Mouse (Mus musculus) gastrocnemius, postnatal 4 days (tissue): ENCODE results near the gene Mov10l1. TPM values are rescaled to one million over a fixed set of nuclear protein-coding genes. Genes with fewer than 3 reads are reported as not detected.

Experiments
- DNase-seq, 2 experiments: peaks; one replicate each; pipeline ENCODE4 v3.0.0; 2021 to 2022; ENCODE audit warnings: low spot score in 2 of 2, mixed read lengths in 2 of 2
- total RNA-seq, 2 experiments: library from RNA; stranded (reverse); gene quantifications; 2 replicates each; pipeline ENCODE4 v1.2.3; 2021

Mov10l1 gene
- total RNA-seq, 2 experiments from 2014 or later, result 0.44 TPM; not detected in 1

- no peak for DNase-seq
Measured at GRCm38 (mm10) chr15:89007781-89008180, 25.1 kb downstream of the Mov10l1 start.

GRCm38 (mm10) chr15:89016722-89017121, 34.0 kb downstream of the Mov10l1 start:
- DNase-seq, result no peak

GRCm38 (mm10) chr15:89020085-89020484, 37.4 kb downstream of the Mov10l1 start:
- no peak for DNase-seq

- DNase-seq, result no peak
Measured at GRCm38 (mm10) chr15:89020492-89020891, 37.8 kb downstream of the Mov10l1 start.

GRCm38 (mm10) chr15:89044381-89044780, 61.7 kb downstream of the Mov10l1 start:
- DNase-seq, result no peak

GRCm38 (mm10) chr15:89046356-89046755, 63.6 kb downstream of the Mov10l1 start:
- no peak for DNase-seq

- no peak for DNase-seq
Measured at GRCm38 (mm10) chr15:89054666-89055065, 72.0 kb downstream of the Mov10l1 start.

- no peak for DNase-seq
Measured at GRCm38 (mm10) chr15:89058736-89059135, 76.0 kb downstream of the Mov10l1 start.

GRCm38 (mm10) chr15:89059161-89059931, 76.6 kb downstream of the Mov10l1 start, which contains the start of gene Panx2:
Gene Panx2 (plus strand): TSS chr15:89059734.
- DNase-seq, result peak in 1 of 2 experiments; percentile 16

- DNase-seq, result peak in 1 of 2 experiments; percentile 23
Measured at GRCm38 (mm10) chr15:89060032-89060681, 77.4 kb downstream of the Mov10l1 start.

- peak in 1 of 2 experiments; percentile 10 for DNase-seq
Measured at GRCm38 (mm10) chr15:89060811-89061460, 78.2 kb downstream of the Mov10l1 start.

GRCm38 (mm10) chr15:89061761-89062517, 79.2 kb downstream of the Mov10l1 start:
- peak in 1 of 2 experiments; percentile 13 for DNase-seq

GRCm38 (mm10) chr15:89062518-89062910, 79.8 kb downstream of the Mov10l1 start:
- DNase-seq, result peak in 1 of 2 experiments; percentile 7

GRCm38 (mm10) chr15:89063001-89063400, 80.3 kb downstream of the Mov10l1 start:
- DNase-seq, result no peak

- DNase-seq, result no peak
Measured at GRCm38 (mm10) chr15:89063536-89063935, 80.8 kb downstream of the Mov10l1 start.

- DNase-seq, result peak in 1 of 2 experiments; percentile 13
Measured at GRCm38 (mm10) chr15:89064891-89065290, 82.2 kb downstream of the Mov10l1 start.

- DNase-seq, result no peak
Measured at GRCm38 (mm10) chr15:89067609-89068008, 84.9 kb downstream of the Mov10l1 start.

GRCm38 (mm10) chr15:89068226-89068625, 85.5 kb downstream of the Mov10l1 start:
- no peak for DNase-seq

- no peak for DNase-seq
Measured at GRCm38 (mm10) chr15:89069336-89069840, 86.7 kb downstream of the Mov10l1 start.

- DNase-seq, result no peak
Measured at GRCm38 (mm10) chr15:89070606-89071005, 87.9 kb downstream of the Mov10l1 start.
